Mouse (Mus musculus): ENCODE data around the gene Idua.

- no peak for TF ChIP-seq CTCF (conservative IDR thresholded peaks at IDR 0.05; ENCODE audit: insufficient read depth, insufficient read length, low read depth, low read length)
- TF ChIP-seq POLR2A (IDR thresholded peaks at IDR 0.05; ENCODE audit: low read depth, low read length), result no peak
These were observed 47.6 kb downstream of the Idua start for GRCm38 (mm10) chr5:108707758-108708157.
